Mouse (Mus musculus) lung, embryonic 16.5 days (tissue): ENCODE data around the gene Gzmk. TPM values are rescaled to one million over a fixed set of nuclear protein-coding genes. Genes with fewer than 3 reads are reported as not detected.

ENCODE experiments used
- ATAC-seq: fragments of 200-750 bp; cut with Nextera tagmentation; 2 replicates; pipeline ENCODE4 v1.8.0; 2017; ENCODE audit warnings: low read depth, mild to moderate bottlenecking, moderate library complexity
- H3K27ac ChIP-seq: fragments of 300-500 bp; sonication (generic); 2 replicates; pipeline ENCODE4 v1.5.1; 2014; ENCODE audit warnings: mild to moderate bottlenecking, control low read depth, low read length
- H3K27me3 ChIP-seq: fragments of 300-500 bp; sonication (generic); 2 replicates; pipeline ENCODE4 v1.6.1; 2014; ENCODE audit warnings: low read depth, low read length, mixed read lengths; ENCODE audit not compliant: control insufficient read depth, insufficient read depth
- H3K36me3 ChIP-seq: fragments of 300-500 bp; sonication (generic); 2 replicates; pipeline ENCODE4 v1.6.1; 2014; ENCODE audit warnings: low read length; ENCODE audit not compliant: control insufficient read depth, insufficient read depth
- H3K4me1 ChIP-seq: fragments of 300-500 bp; sonication (generic); replicated peaks from 2 replicates; pipeline ENCODE4 v1.6.1; 2014; ENCODE audit warnings: low read length, mixed read lengths; ENCODE audit not compliant: control insufficient read depth, insufficient read depth
- H3K4me2 ChIP-seq: fragments of 300-500 bp; sonication (generic); 2 replicates; pipeline ENCODE4 v1.6.1; 2014; ENCODE audit warnings: low read depth, low read length, control low read depth
- H3K4me3 ChIP-seq: fragments of 300-500 bp; sonication (generic); 2 replicates; pipeline ENCODE4 v1.5.1; 2014; ENCODE audit warnings: mild to moderate bottlenecking, low read length, control low read depth
- H3K9ac ChIP-seq: fragments of 300-500 bp; sonication (generic); 2 replicates; pipeline ENCODE4 v1.6.1; 2014; ENCODE audit warnings: low read length, control low read depth
- H3K9me3 ChIP-seq: fragments of 300-500 bp; sonication (generic); 2 replicates; pipeline ENCODE4 v1.6.1; 2016; ENCODE audit warnings: low read length; ENCODE audit not compliant: control insufficient read depth
- WGBS: fragments of 180-500 bp; shearing (Covaris S2); extraction: QIAGEN DNeasy Blood & Tissue Kit; methylation state at CpG from one replicate; pipeline ENCODE4 v1.1.7; 2014; 5-methylcytosine and 5-hydroxymethylcytosine counted together
- polyA plus RNA-seq: library from polyadenylated mRNA; unstranded; fragments of >200 nt; fragmentation: Nextera tagmentation; extraction: Ambion mirVana; gene quantifications from 2 replicates; pipeline ENCODE4 v1.2.1, GENCODE M21; 2015

Gene Gzmk
- polyA plus RNA-seq, 1 experiment from 2014 or later, result not detected

GRCm38 (mm10) chr13:113212401-113212800, 13.3 kb downstream of the Gzmk start:
- 49% methylated on average over 3 of the region's 3 CpGs for WGBS
- no peak overlapping the region for H3K4me3 ChIP-seq
- no peaks in the 10 kb centered on the region; the same call in 1 of the 2 replicates for H3K27me3 ChIP-seq
- no peaks in the 10 kb centered on the region for H3K36me3 ChIP-seq
- no peak for ATAC-seq
- H3K9ac ChIP-seq, result no peak overlapping the region
- H3K27ac ChIP-seq, result no peak overlapping the region
- no peaks in the 10 kb centered on the region for H3K9me3 ChIP-seq
- no peak overlapping the region for H3K4me2 ChIP-seq
- 0 out of 2 replicates have a peak, but pooled peaks cover 3% of the 10 kb centered on the region for H3K4me1 ChIP-seq

DNA sequence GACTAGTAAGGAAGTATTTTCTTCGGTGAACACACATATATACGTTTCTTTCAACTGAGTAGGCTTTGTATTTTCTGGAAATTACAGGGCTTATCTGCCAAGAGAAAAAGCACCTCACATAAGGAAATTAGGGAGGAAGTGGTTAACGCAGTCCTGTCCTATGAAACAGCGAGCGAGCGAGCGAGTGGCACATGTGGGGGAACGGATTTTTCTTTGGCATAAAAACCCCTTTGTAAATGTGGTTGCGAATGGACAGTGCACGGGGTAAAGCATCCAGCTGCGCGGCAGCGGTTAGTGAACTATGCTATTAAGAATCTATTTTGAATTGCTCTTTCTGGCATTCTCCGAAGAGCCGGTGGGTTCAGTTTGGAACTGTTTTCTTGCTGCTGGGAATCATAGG, 14.4 kb downstream of the Gzmk start:
- H3K4me2 ChIP-seq, result no peak overlapping the region
- 63% methylated on average over 15 of the region's 15 CpGs for WGBS
- H3K9ac ChIP-seq, result no peak overlapping the region
- H3K27me3 ChIP-seq, result no peaks in the 10 kb centered on the region; the same call in 1 of the 2 replicates
- H3K27ac ChIP-seq, result no peak overlapping the region
- no peaks in the 10 kb centered on the region for H3K9me3 ChIP-seq
- no peak overlapping the region for H3K4me3 ChIP-seq
- ATAC-seq, result no peak
- no peaks in the 10 kb centered on the region for H3K36me3 ChIP-seq
- H3K4me1 ChIP-seq, result 0 out of 2 replicates have a peak, but pooled peaks cover 3% of the 10 kb centered on the region

DNA sequence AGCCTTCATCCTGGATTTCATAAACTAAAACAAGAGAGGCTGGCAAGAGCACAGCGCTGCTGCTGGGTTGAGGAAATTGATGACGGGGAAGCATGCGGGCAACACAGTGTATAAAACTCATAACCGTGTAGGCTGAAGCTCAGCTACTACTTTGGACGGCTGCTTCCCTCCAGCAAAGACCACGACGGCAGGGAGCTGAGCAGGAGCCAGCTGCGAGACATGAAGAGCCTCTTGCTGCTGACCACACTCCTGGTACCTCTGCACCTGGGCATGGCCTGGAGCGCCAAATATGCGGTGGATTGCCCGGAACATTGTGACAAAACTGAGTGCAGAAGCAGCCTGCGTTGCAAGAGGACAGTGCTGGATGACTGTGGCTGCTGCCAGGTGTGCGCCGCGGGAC, 16.1 kb downstream of the Gzmk start, which contains the start of gene Esm1:
Gene Esm1 (plus strand): TSS at position 36 of the 400 bp plus-strand sequence.
- Histone ChIP-seq H3K9me3 (no peaks in the 10 kb centered on the region), H3K4me1 (0 out of 2 replicates have a peak, but pooled peaks cover 3% of the 10 kb centered on the region), H3K27me3 (no peaks in the 10 kb centered on the region; the same call in 1 of the 2 replicates), H3K27ac (no peak within 1 kb of the TSS), H3K4me2 (peak within 1 kb of the TSS; percentile 18), H3K36me3 (no peaks in the 10 kb centered on the region), H3K9ac (no peak within 1 kb of the TSS), H3K4me3 (peak within 1 kb of the TSS; percentile 6)
- 0 out of 2 replicates have a peak, but pooled peaks have one; percentile 34 for ATAC-seq
- 17% methylated on average over 15 of the region's 15 CpGs for WGBS

GRCm38 (mm10) chr13:113205346-113205745, 20.4 kb downstream of the Gzmk start:
- no peaks in the 10 kb centered on the region for H3K9me3 ChIP-seq
- 69% methylated on average over 5 of the region's 5 CpGs for WGBS

GRCm38 (mm10) chr13:113203146-113203545, 22.6 kb downstream of the Gzmk start:
- ATAC-seq, result no peak
- WGBS, result 34% methylated on average over 5 of the region's 5 CpGs
- H3K27me3 ChIP-seq, result no peaks in the 10 kb centered on the region

More at GRCm38 (mm10) chr13:113205346-113205745, 20.4 kb downstream of the Gzmk start:
- Histone ChIP-seq H3K36me3 (no peaks in the 10 kb centered on the region), H3K27me3 (no peaks in the 10 kb centered on the region; the same call in 1 of the 2 replicates), H3K27ac (no peak overlapping the region), H3K4me3 (no peak overlapping the region), H3K9ac (no peak overlapping the region), H3K4me2 (no peak overlapping the region), H3K4me1 (0 out of 2 replicates have a peak, but pooled peaks cover 3% of the 10 kb centered on the region)
- ATAC-seq, result no peak

DNA sequence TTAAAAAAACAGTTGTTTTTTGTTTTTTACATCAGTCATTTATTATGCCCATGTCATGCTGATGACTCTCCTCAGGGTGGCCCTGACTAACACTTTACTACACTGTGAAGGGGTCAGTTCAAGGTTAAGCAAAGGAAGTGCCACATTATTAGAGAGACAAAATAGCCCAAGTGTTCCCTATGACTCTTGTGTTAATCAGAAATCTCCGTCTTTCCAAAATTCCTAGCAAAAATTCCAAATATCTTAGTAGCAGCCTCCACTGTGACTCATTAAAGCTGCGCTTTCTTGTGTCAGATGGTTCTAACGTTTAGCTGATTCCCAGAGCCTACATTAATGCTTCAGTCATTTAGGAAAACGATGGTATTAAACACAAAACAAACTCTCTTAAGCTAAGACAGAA, 23.5 kb downstream of the Gzmk start:
- WGBS, result 52% methylated on average over 4 of the region's 4 CpGs
- Histone ChIP-seq H3K4me2 (no peak overlapping the region), H3K4me1 (no peaks in the 10 kb centered on the region), H3K9me3 (no peaks in the 10 kb centered on the region), H3K4me3 (no peak overlapping the region), H3K27ac (no peak overlapping the region), H3K27me3 (no peaks in the 10 kb centered on the region), H3K9ac (no peak overlapping the region), H3K36me3 (no peaks in the 10 kb centered on the region)
- ATAC-seq, result no peak

More at GRCm38 (mm10) chr13:113203146-113203545, 22.6 kb downstream of the Gzmk start:
- Histone ChIP-seq H3K27ac (no peak overlapping the region), H3K9ac (no peak overlapping the region), H3K9me3 (no peaks in the 10 kb centered on the region), H3K36me3 (no peaks in the 10 kb centered on the region), H3K4me1 (no peaks in the 10 kb centered on the region), H3K4me2 (no peak overlapping the region), H3K4me3 (no peak overlapping the region)

DNA sequence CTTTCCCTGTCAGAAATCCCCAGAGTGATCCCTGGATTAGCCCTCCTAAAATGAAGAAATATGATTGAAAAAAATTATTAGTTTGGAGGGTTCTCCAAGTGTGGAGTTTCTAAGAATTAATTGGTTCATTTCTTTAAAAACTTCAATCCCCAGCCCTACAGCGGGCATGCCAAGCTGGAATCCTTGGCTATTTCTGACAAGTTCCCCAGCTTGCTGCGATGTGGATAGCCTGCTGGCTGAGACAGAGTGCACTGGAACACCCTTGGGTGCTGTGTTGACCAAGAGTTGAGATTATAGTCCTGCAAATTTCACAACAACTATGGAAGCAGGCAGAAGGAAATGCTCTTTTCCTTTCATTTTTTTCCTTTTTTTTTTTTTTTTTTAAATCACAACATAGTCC, 24.1 kb downstream of the Gzmk start:
- Histone ChIP-seq H3K4me3 (no peak overlapping the region), H3K36me3 (no peaks in the 10 kb centered on the region), H3K4me1 (no peaks in the 10 kb centered on the region), H3K4me2 (no peak overlapping the region), H3K9ac (no peak overlapping the region), H3K27ac (no peak overlapping the region), H3K9me3 (no peaks in the 10 kb centered on the region), H3K27me3 (no peaks in the 10 kb centered on the region)
- 81% methylated on average over 2 of the region's 2 CpGs for WGBS
- ATAC-seq, result no peak

DNA sequence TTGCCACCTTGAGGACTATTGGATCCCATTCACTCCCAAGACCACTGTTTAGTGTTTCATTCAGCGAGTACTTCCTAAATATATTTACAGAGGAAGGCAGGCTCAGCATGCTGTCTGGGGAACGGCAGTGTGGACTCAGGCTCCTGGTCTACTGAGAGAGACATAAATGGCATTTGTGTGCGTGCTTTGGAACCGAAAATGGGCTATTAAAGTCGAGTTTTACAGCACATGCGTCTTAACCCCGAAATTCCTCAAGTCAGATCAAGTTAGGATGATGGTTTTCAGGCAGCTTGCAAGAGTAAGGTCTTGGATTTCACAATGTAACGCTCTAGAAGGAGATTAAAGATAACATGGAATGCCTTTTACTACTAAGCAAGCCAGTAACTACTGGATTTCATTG, 25.0 kb downstream of the Gzmk start:
- no peak overlapping the region for H3K4me3 ChIP-seq

GRCm38 (mm10) chr13:113199331-113199730, 26.4 kb downstream of the Gzmk start:
- no peak overlapping the region for H3K9ac ChIP-seq
- H3K4me3 ChIP-seq, result no peak overlapping the region
- no peak overlapping the region for H3K4me2 ChIP-seq
- 66% methylated on average over 3 of the region's 3 CpGs for whole genome bisulfite sequencing
- no peaks in the 10 kb centered on the region for H3K36me3 ChIP-seq
- ATAC-seq, result no peak
- H3K27ac ChIP-seq, result no peak overlapping the region
- no peaks in the 10 kb centered on the region for H3K4me1 ChIP-seq
- no peaks in the 10 kb centered on the region for H3K9me3 ChIP-seq
- no peaks in the 10 kb centered on the region for H3K27me3 ChIP-seq

More for the DNA sequence above, 25.0 kb downstream of the Gzmk start:
- no peak for ATAC-seq
- H3K27ac ChIP-seq, result no peak overlapping the region
- no peaks in the 10 kb centered on the region for H3K9me3 ChIP-seq
- H3K4me2 ChIP-seq, result no peak overlapping the region
- H3K4me1 ChIP-seq, result no peaks in the 10 kb centered on the region
- H3K9ac ChIP-seq, result no peak overlapping the region
- no peaks in the 10 kb centered on the region for H3K27me3 ChIP-seq
- H3K36me3 ChIP-seq, result no peaks in the 10 kb centered on the region
- 64% methylated on average over 8 of the region's 8 CpGs for WGBS
